10 mouse cellular contexts compared by ENCODE assay signal in genomic region chr10:69571972-69572371, GRCm38 (mm10).
A peak's percentile ranks its signal among the peaks of the same experiment; 100 is the strongest.
DNase-seq lines count a peak whose midpoint lies in the region; ATAC-seq lines count a peak whose summit lies in the region.
"Had no signal": no experiment of that assay in that cellular context is flagged by ENCODE, and none has a peak within 500 bp of the region (broad histone marks: within the 10 kb centered on the region; RNA-seq: fewer than 3 reads in every experiment).

No protein-coding gene starts in this region.

- no peak for ATAC-seq in kidney, embryonic 15.5 days (replicated peaks; ENCODE audit: low FRiP score)
- ATAC-seq in intestine, embryonic 16.5 days = no peak
- ATAC-seq in neural tube, embryonic 13.5 days (ENCODE audit: low read depth) = no peak
- ATAC-seq: Patski had no signal

- H3K27ac ChIP-seq in kidney, embryonic 15.5 days = peak overlapping the region; percentile 75; the same call in 1 of the 2 replicates
- no peak overlapping the region; the same call in 1 of the 2 replicates for H3K27ac ChIP-seq in embryonic facial prominence, embryonic 10.5 days (replicated peaks)
- no peak overlapping the region for H3K27ac ChIP-seq in intestine, embryonic 16.5 days (ENCODE audit: low read length)
- H3K27ac ChIP-seq in neural tube, embryonic 13.5 days (replicated peaks) = no peak overlapping the region; the same call in 1 of the 2 replicates

- DNase-seq in kidney, postnatal 10 days = no peak
- DNase-seq in embryonic facial prominence, embryonic 10.5 days (ENCODE audit: low spot score) = no peak
- no peak for DNase-seq in adrenal gland, postnatal 36 days
- DNase-seq in cerebellum, adult 8-10 months = no peak
- no peak for DNase-seq in adrenal gland, adult 2 months
- DNase-seq: gastrocnemius, postnatal 36 days had no signal

- H3K4me3 ChIP-seq in kidney, embryonic 15.5 days (replicated peaks) = peak overlapping the region; percentile 44
- peak overlapping the region; percentile 49 for H3K4me3 ChIP-seq in embryonic facial prominence, embryonic 10.5 days
- peak overlapping the region; percentile 42 for H3K4me3 ChIP-seq in intestine, embryonic 16.5 days (ENCODE audit: low read length)
- peak overlapping the region; percentile 18 for H3K4me3 ChIP-seq in neural tube, embryonic 13.5 days

- peak overlapping the region; percentile 31; the same call in 1 of the 2 replicates for H3K9ac ChIP-seq in kidney, embryonic 15.5 days
- H3K9ac ChIP-seq in intestine, embryonic 16.5 days (ENCODE audit: low read depth, low read length) = no peak overlapping the region
- H3K9ac ChIP-seq in neural tube, embryonic 13.5 days = peak overlapping the region; percentile 43; the same call in 1 of the 2 replicates

- H3K27me3 ChIP-seq in kidney, embryonic 15.5 days = peaks cover 4% of the 10 kb centered on the region; the same call in 1 of the 2 replicates
- peaks cover 37% of the 10 kb centered on the region for H3K27me3 ChIP-seq in embryonic facial prominence, embryonic 10.5 days (replicated peaks; ENCODE audit: low read depth, poor library complexity, severe bottlenecking)
- H3K27me3 ChIP-seq in intestine, embryonic 16.5 days (replicated peaks; ENCODE audit: control insufficient read depth, insufficient read depth, low read length) = no peaks in the 10 kb centered on the region
- H3K27me3 ChIP-seq in neural tube, embryonic 13.5 days = no peaks in the 10 kb centered on the region
- H3K27me3 ChIP-seq: Patski had no signal

- H3K4me2 ChIP-seq in kidney, embryonic 15.5 days = peak overlapping the region; percentile 77
- H3K4me2 ChIP-seq in intestine, embryonic 16.5 days (ENCODE audit: low read depth, low read length) = peak overlapping the region; percentile 59
- H3K4me2 ChIP-seq in neural tube, embryonic 13.5 days = peak overlapping the region; percentile 45

- H3K36me3 ChIP-seq in kidney, embryonic 15.5 days = no peaks in the 10 kb centered on the region
- H3K36me3 ChIP-seq in embryonic facial prominence, embryonic 10.5 days (replicated peaks) = no peaks in the 10 kb centered on the region
- H3K36me3 ChIP-seq in intestine, embryonic 16.5 days (ENCODE audit: control insufficient read depth, insufficient read depth, low read length) = no peaks in the 10 kb centered on the region
- no peaks in the 10 kb centered on the region for H3K36me3 ChIP-seq in neural tube, embryonic 13.5 days

- H3K9me3 ChIP-seq in kidney, embryonic 15.5 days (replicated peaks) = no peaks in the 10 kb centered on the region
- no peaks in the 10 kb centered on the region for H3K9me3 ChIP-seq in embryonic facial prominence, embryonic 10.5 days
- H3K9me3 ChIP-seq in intestine, embryonic 16.5 days (ENCODE audit: control insufficient read depth, low read length) = no peaks in the 10 kb centered on the region
- H3K9me3 ChIP-seq in neural tube, embryonic 13.5 days = no peaks in the 10 kb centered on the region

- 5% methylated on average over 9 of the region's 9 CpGs for WGBS in kidney, embryonic 15.5 days
- 1% methylated on average over 9 of the region's 9 CpGs for WGBS in embryonic facial prominence, embryonic 10.5 days
- WGBS in intestine, embryonic 16.5 days = 3% methylated on average over 9 of the region's 9 CpGs
- 4% methylated on average over 9 of the region's 9 CpGs for WGBS in neural tube, embryonic 13.5 days

- peaks cover 54% of the 10 kb centered on the region for H3K4me1 ChIP-seq in kidney, embryonic 15.5 days
- peaks cover 82% of the 10 kb centered on the region for H3K4me1 ChIP-seq in embryonic facial prominence, embryonic 10.5 days
- H3K4me1 ChIP-seq in intestine, embryonic 16.5 days (ENCODE audit: control insufficient read depth, insufficient read depth, low read length) = peaks cover 7% of the 10 kb centered on the region; the same call in 1 of the 2 replicates
- H3K4me1 ChIP-seq in neural tube, embryonic 13.5 days (replicated peaks) = peaks cover 88% of the 10 kb centered on the region
